Mouse (Mus musculus) CD4-positive helper T cell, adult 2 months (primary cell): Measurements from ENCODE around the gene Gm21891.
"Not testable (repeated sequence)": the region's sequence is repeated elsewhere in the genome, so short reads cannot be mapped to it uniquely, and the experiment has no call there.

Experiments
- DNase-seq: peaks from one replicate; pipeline ENCODE4 v3.0.0-alpha.2; 2012; ENCODE audit warnings: low read depth, missing footprints, low spot score

Gm21891 gene

DNA sequence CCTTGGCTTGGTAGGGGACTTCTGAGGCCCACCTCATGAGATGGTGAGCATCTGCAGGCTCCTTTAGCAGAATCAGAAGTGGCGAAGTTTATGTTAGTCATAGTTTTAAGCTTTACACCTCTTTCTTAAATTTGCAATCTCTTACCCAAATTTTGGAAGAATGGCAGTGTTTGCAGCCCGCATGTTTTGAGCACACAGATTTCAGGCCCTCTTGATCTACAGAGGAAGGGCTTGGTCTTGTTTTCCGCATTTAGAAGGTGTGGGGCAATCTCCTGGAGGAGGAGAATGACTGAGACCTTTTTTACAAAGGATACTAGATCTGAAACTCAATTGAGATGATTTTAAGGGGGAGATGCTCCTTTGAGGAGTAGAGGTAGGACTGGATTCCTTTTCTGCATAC is at the start of gene Gm21891:
Gene Gm21891 (minus strand): TSS at position 101 of the 400 bp plus-strand sequence.
- DNase-seq, result not testable (repeated sequence)

DNA sequence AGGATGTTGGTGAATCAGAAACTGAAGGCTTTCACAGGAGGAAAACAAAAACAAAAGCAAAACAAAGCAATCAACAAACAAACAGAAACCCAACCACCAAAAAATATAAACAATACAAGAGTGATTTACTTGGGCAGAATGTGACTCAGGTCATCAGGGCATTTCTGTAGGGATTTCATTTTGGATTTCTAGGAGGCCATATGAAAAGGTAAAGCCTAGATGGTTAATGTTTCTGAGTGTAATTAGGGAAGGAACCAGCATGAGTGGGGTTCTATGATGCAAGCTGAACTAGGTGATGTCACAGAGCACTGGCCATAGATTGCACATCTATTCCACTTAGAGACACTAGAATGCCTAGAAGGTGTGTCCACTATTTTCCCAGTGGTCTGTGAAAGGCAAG is 28.4 kb upstream of the Gm21891 start, which contains the start of gene Gm21425:
Gene Gm21425 (plus strand): TSS at position 301 of the 400 bp plus-strand sequence.
- DNase-seq, result not testable (repeated sequence)
